Mouse (Mus musculus): ENCODE measurements around the gene R3hdm1.
"Not testable (repeated sequence)": the region's sequence is repeated elsewhere in the genome, so short reads cannot be mapped to it uniquely, and the experiment has no call there.

R3hdm1 gene

GRCm38 (mm10) chr1:128141039-128141438, 37.9 kb downstream of the R3hdm1 start:
- no peak for DNase-seq

DNA sequence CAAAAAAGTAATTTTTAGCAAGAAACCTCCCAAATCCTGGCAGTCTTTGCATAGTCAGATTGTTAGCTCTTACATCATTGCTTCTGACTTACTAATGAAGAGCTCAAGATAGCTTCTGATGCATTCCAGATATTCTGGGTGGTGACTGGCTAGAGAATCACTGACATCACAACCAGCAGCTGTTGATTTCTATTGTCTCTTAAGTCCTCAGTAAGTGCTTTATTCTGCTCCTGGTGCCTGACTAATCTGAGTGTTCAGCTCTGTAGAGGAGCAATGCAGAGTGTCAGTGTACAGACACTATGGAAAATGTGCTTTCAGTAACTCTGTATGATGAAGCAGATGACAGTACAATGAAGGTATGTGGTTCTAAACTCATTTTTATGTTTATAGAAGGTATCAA, 38.6 kb downstream of the R3hdm1 start:
- DNase-seq = no peak

- no peak for DNase-seq
These were observed 63.9 kb downstream of the R3hdm1 start for GRCm38 (mm10) chr1:128166956-128167355.

- DNase-seq = no peak
These were observed 67.0 kb downstream of the R3hdm1 start for GRCm38 (mm10) chr1:128170104-128170503.

DNA sequence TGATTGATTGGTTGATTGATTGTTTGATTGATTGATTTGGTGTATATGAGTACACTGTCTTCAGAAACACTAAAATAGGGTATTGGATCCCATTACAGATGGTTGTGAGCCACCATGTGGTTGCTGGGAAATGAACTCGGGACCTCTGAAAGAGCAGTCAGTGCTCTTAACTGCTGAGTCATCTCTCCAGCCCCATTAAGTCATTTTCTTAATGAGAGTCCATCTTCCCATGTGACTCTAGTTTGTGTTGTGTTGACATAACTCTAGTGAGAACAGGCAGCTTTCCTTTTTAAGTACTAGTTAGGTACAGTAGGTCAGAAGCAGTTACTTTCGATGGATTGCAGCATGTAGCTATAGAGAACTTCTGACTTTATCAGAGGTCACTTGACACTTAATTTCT, 88.3 kb downstream of the R3hdm1 start:
- no peak for DNase-seq

DNA sequence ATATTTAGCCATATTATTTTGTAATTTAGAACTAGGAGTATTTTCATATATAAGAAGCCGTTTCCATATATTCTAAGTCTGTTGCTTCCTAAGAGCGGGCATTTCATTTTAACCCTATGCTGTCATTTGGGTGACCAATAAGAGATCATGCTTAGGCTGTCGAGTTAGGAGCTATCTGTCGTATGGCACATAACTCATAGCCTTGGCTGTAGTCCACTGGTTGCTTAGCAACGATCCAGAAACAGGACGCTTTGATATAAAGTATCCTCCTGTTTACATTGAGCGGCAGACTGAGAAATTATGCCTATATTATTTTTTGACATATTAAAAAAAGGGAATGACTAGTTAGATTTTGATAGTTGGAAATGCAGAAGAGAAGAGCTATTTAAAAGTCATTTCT, 89.3 kb downstream of the R3hdm1 start:
- no peak for DNase-seq

- DNase-seq = no peak
These were observed 90.9 kb downstream of the R3hdm1 start for GRCm38 (mm10) chr1:128194011-128194410.

- DNase-seq = no peak
These were observed 94.3 kb downstream of the R3hdm1 start for GRCm38 (mm10) chr1:128197353-128197752.

GRCm38 (mm10) chr1:128213261-128213660, 110.2 kb downstream of the R3hdm1 start:
- DNase-seq = no peak

DNA sequence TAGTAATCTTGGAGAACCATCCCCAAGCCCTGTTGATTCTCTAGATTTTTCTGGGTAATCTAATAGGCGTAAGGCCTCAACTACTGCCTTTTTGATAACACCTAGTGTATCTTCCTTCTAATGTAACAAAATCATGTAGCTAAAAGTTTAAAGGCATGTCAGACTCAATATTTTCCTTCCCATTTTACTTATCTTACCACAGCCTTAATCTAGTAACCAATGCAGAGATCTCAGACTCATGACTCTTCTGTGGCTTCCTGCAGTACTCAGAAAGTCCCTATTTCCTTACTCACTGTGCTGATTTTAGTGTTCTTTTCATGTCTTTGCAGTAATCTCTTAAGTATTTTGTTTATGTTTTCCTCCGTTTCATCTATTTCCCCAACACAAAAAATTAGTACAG, 118.8 kb downstream of the R3hdm1 start:
- no peak for DNase-seq

DNA sequence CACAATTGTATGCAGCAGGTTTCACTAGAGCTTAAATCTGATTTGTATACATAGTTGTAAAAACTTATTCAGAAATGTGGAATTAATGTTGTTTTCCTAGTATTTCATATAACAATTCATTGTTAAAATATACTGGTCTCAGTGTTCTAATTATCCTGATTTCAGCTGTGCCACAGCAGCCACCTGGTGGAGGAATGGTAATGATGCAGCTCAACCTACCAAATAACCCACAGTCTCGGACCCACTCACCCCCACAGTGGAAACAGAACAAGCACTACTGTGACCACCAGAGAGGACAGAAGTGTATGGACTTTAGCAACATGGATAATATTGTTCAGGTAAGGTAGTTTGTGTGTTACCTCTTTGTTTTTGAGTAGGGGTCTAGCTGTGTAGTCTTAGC, 120.2 kb downstream of the R3hdm1 start:
- no peak for DNase-seq

GRCm38 (mm10) chr1:128235181-128235580, 132.1 kb downstream of the R3hdm1 start:
- DNase-seq = no peak

DNA sequence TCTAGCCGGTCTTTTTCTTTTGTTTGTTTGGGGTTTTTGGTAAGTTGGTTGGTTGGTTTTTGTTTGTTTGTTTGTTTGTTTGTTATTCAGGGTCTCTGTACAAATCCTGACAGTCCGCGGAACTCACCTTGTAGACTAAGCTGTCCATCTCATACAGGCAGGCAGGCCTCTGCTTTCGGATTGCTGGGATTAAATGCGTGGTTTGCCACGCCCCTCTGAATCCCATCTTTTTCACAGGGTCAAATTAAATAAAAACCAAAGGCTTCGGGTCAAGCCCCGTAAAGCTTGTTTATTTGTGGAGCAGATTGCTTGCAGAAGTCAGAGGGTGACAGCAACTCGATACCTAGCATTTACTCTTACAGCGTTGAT, 140.5 kb downstream of the R3hdm1 start, which contains the start of gene Ubxn4:
Ubxn4 (plus strand) TSS at position 338 of the 369 bp plus-strand sequence.
- no peak for DNase-seq

DNA sequence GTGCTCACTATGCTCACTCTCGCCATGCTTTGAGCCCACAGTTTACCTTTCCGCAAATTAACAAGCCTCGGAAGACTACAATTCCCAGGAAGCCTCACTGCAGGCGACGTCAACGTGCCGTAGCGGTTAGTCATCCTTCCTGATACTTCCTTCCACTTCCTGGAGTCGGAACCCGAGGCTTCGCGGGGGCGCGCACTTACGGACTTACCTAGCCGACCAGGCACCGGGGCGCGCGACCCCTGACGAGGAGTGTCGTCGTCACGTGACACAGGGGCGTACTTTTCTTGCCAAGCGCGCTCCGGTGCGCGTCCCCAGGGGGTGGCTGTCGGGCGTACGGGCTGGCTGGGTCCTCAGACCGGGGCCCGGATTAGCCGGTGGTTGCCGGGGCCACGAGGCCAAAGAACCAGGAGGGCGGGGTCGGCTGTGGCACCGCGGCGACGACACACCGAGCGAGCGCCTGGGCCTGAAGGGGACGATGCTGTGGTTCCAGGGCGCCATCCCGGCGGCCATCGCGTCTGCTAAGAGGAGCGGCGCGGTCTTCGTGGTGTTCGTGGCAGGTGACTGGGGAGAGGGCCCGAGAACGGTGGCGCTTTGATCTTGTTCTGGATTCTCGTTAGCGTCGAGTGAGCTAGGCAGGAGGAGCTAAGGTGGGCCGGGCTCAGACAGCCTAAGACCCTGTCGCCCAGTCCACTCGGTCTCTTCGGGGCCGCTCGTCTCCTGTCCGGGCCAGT, 141.1 kb downstream of the R3hdm1 start:
- DNase-seq = peak; percentile 92

GRCm38 (mm10) chr1:128244727-128245355, 141.7 kb downstream of the R3hdm1 start:
- DNase-seq = no peak

DNA sequence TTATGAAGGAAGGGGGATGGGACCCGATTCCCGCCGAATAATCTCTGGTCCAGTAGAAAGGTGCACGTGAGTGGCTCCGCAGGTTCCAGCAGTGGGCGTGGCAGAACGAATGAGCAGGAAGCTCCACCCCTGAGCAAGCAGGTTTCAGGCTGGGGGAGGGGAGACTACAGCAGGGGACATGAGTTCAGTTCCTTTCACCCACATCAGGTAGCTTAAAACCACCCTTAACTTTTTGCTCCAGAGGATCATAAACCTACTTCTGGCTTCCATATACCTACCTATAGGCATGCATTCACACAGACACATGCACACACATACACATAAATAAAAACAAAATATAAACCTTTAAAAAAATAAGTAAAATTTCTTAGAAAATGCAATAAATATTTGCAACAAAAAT, 164.0 kb downstream of the R3hdm1 start:
- not testable (repeated sequence) for DNase-seq

DNA sequence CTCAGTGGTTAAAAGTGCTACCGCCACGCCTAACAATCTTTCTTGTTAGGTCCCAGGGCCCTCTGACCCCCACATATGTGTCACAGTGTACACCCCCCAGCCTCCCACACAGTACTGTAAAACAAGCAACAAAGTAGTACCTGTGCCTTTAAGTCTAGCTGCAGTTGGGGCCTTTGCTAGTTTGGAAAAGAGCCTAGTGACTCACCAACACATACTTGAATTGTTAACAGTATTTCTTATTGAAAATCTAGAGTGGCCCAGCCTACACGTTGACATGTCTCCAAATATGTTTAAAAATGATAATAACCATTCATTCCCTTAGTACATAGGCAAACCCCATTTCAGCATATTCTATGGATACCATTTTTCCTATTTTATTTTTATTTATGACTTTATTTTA, 167.6 kb downstream of the R3hdm1 start:
- DNase-seq = no peak

DNA sequence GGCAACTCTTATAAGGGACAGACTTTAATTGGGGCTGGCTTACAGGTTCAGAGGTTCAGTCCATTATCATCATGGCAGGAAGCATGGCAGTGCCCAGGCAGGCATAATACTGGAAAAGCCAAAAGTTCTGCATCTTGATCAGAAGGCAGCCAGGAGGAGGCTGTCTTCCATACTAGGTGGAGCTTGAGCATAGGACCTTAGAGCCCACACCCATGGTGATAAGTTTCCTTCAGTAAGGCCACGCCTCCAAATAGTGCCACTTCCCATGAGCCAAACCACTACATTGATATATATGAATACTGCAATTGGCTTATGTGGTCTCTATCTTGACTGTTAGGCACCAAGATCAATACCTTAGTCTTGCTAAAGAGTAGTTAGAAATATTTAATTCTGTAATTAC, 172.8 kb downstream of the R3hdm1 start:
- DNase-seq = no peak

DNA sequence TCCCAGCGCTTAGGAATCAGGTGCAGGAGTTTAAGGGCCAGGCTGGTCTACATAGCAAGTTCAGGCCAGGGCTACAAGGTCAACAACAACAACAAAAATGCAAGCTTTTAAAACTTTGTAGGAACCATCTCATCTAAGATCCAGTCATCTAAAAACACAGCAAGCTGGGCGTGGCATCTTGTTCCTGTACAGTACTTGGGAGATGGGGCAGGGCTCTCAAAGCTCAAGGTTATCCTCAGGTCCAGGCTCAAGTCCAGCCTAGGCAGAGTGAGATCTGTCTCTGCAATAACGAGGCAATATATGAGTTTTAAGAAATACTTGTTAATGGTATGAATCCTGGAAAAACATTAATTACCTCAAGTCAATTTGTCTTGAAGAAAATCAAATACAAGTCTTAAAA, 175.5 kb downstream of the R3hdm1 start:
- no peak for DNase-seq

- no peak for DNase-seq
These were observed 178.7 kb downstream of the R3hdm1 start for GRCm38 (mm10) chr1:128281753-128282152.

DNA sequence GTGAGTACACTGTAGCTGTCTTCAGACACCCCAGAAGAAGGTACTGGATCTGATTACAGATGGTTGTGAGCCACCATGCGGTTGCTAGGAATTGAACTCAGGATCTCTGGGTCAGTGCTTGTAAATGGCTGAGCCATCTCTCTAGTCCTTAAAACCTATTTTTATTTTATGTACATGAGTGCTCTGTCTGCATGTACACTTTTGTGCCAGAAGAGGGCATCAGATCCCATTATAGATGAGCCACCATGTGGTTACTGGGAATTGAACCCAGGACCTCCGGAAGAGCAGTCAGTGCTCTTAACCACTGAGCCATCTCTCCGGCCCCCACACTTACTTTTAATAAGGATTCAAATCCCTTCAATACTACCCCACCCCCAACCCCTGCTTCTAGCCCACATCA, 179.8 kb downstream of the R3hdm1 start:
- DNase-seq = no peak

GRCm38 (mm10) chr1:128284157-128284690, 181.1 kb downstream of the R3hdm1 start:
- DNase-seq = no peak

GRCm38 (mm10) chr1:128285136-128285535, 182.0 kb downstream of the R3hdm1 start:
- DNase-seq = no peak
